Mouse (Mus musculus) liver, postnatal 0 days (tissue): ENCODE measurements at regions not wholly inside any gene's neighbourhood (a gene's known extent, or its start where the extent isn't known, plus 50 kb on each side); places are given as distances from the start of the nearest gene placed in this dataset.

Source experiments
- CTCF ChIP-seq: sonication (generic); IDR thresholded peaks from 2 replicates; pipeline ENCODE4 v1.5.1; 2016; ENCODE audit warnings: antibody characterized with exemption, low read depth
- EP300 ChIP-seq: IDR thresholded peaks from 2 replicates; pipeline ENCODE4 v1.6.1; 2016; ENCODE audit warnings: antibody characterized with exemption, low read depth, mild to moderate bottlenecking

- TF ChIP-seq CTCF: no peak
- no peak for TF ChIP-seq EP300
Measured at GRCm38 (mm10) chr2:75014994-75015728, 189.6 kb downstream of the Mtx2 start.
